Mouse (Mus musculus) monocyte, adult 59 days (primary cell): ENCODE measurements around the gene Gja8. TPM values are rescaled to one million over a fixed set of nuclear protein-coding genes. Genes with fewer than 3 reads are reported as not detected.

Experiments
- total RNA-seq, 2 experiments: library from RNA; stranded (reverse); gene quantifications; one replicate each; pipeline ENCODE4 v1.2.4; 2023

The Gja8 gene
- total RNA-seq: not detected

DNA sequence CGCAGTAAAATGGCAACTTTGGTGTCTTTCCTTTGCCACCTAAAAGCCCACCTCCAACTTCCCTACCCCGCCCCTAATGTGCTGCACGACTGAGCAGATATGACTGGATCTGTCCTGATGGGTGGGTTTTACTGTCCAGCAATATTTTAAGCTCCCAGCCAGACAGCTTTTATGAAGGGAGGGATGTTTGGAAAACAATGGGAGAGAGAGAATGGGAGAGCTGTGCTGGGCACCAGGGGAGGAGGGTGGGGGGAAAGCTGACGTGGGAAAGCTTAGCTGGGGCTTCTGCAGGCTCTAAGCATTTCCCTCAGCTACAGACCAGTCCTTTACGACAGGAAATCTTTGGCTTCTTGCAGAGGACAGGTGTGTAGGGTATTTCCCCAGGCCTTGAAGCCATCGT, at the start of gene Gja8:
Gene Gja8 (minus strand): TSS at position 101 of the 400 bp plus-strand sequence.

GRCm38 (mm10) chr3:96904851-96905541, 20.8 kb downstream of the Gja8 start, which contains the start of gene Gpr89:
TSS of gene Gpr89 (minus strand) at chr3:96905346.

GRCm38 (mm10) chr3:96904393-96904792, 21.4 kb downstream of the Gja8 start, which contains the start of gene Gja5:
TSS of gene Gja5 (plus strand) at chr3:96904693.

Other genes with a start within 250 kb of the Gja8 start
- 10 to 100 TPM; 30.4 to 43.8 TPM for gene Pias3, start 229.6 kb downstream of the Gja8 start, total RNA-seq
- gene Nudt17, start 217.5 kb downstream of the Gja8 start, total RNA-seq: 1 to 10 TPM; 3.1 to 3.5 TPM
- gene Polr3c, start 198.4 kb downstream of the Gja8 start, total RNA-seq: 10 to 100 TPM; 46.0 to 48.7 TPM
- gene Rnf115, start 198.4 kb downstream of the Gja8 start, total RNA-seq: 10 to 100 TPM; 68.7 to 72.3 TPM
- gene Pdzk1, start 96.7 kb downstream of the Gja8 start, total RNA-seq: not detected
- gene Cd160, start 96.7 kb downstream of the Gja8 start, total RNA-seq: not detected
- not detected for gene Gja5, start 21.3 kb downstream of the Gja8 start, total RNA-seq
- gene Gpr89, start 20.7 kb downstream of the Gja8 start, total RNA-seq: 10 to 100 TPM; 10.8 to 14.1 TPM
- gene Acp6, start 232.8 kb upstream of the Gja8 start, total RNA-seq: 10 to 100 TPM; 39.5 to 47.5 TPM